In genomic region chr5:34252967-34253519, GRCm38 (mm10) we compare ENCODE assay signal across 12 mouse cellular contexts. TPM values are rescaled to one million over a fixed set of nuclear protein-coding genes. Genes with fewer than 3 reads are reported as not detected.
DNase-seq lines count a peak whose midpoint lies in the region; ATAC-seq lines count a peak whose summit lies in the region.
"Had no signal": no experiment of that assay in that cellular context is flagged by ENCODE, and none has a peak within 500 bp of the region (broad histone marks: within the 10 kb centered on the region; RNA-seq: fewer than 3 reads in every experiment).

No protein-coding gene starts in this region.

- no peak overlapping the region for H3K9ac ChIP-seq in hindbrain, embryonic 11.5 days (ENCODE audit: low read depth, low read length)
- no peak overlapping the region for H3K9ac ChIP-seq in midbrain, embryonic 13.5 days (replicated peaks)

- no peaks in the 10 kb centered on the region for H3K27me3 ChIP-seq in hindbrain, embryonic 10.5 days (ENCODE audit: insufficient read depth, poor library complexity, severe bottlenecking)
- H3K27me3 ChIP-seq in hindbrain, embryonic 11.5 days (ENCODE audit: control insufficient read depth, insufficient read depth, low read length) = no peaks in the 10 kb centered on the region
- no peaks in the 10 kb centered on the region for H3K27me3 ChIP-seq in midbrain, embryonic 13.5 days

- 59% methylated on average over 4 of the region's 4 CpGs for WGBS in hindbrain, embryonic 10.5 days
- 61% methylated on average over 4 of the region's 4 CpGs for WGBS in hindbrain, embryonic 11.5 days
- WGBS in midbrain, embryonic 13.5 days = 55% methylated on average over 4 of the region's 4 CpGs

- ATAC-seq in hindbrain, embryonic 11.5 days (ENCODE audit: low FRiP score) = no peak
- peak; percentile 15; the same call in 1 of the 2 replicates for ATAC-seq in midbrain, embryonic 13.5 days

- peaks cover 38% of the 10 kb centered on the region for H3K4me1 ChIP-seq in hindbrain, embryonic 10.5 days (replicated peaks)
- H3K4me1 ChIP-seq in hindbrain, embryonic 11.5 days (replicated peaks; ENCODE audit: control insufficient read depth, insufficient read depth, low read length) = peaks cover 5% of the 10 kb centered on the region; the same call in 1 of the 2 replicates
- peaks cover 37% of the 10 kb centered on the region for H3K4me1 ChIP-seq in midbrain, embryonic 13.5 days (replicated peaks)

- no peak overlapping the region for H3K4me2 ChIP-seq in hindbrain, embryonic 11.5 days (replicated peaks; ENCODE audit: low read depth, low read length)
- no peak overlapping the region for H3K4me2 ChIP-seq in midbrain, embryonic 13.5 days (replicated peaks)

- peak overlapping the region; percentile 30; the same call in 1 of the 2 replicates for H3K27ac ChIP-seq in hindbrain, embryonic 10.5 days
- H3K27ac ChIP-seq in hindbrain, embryonic 11.5 days (ENCODE audit: low read depth, low read length) = no peak overlapping the region
- peak overlapping the region; percentile 55 for H3K27ac ChIP-seq in midbrain, embryonic 13.5 days

- no peaks in the 10 kb centered on the region for H3K36me3 ChIP-seq in hindbrain, embryonic 10.5 days
- H3K36me3 ChIP-seq in hindbrain, embryonic 11.5 days (ENCODE audit: control insufficient read depth, insufficient read depth, low read length) = no peaks in the 10 kb centered on the region
- H3K36me3 ChIP-seq in midbrain, embryonic 13.5 days = no peaks in the 10 kb centered on the region

- no peaks in the 10 kb centered on the region for H3K9me3 ChIP-seq in hindbrain, embryonic 10.5 days
- no peaks in the 10 kb centered on the region for H3K9me3 ChIP-seq in hindbrain, embryonic 11.5 days (ENCODE audit: control insufficient read depth, low read length)
- H3K9me3 ChIP-seq in midbrain, embryonic 13.5 days = no peaks in the 10 kb centered on the region

- no peak overlapping the region for H3K4me3 ChIP-seq in hindbrain, embryonic 10.5 days
- no peak overlapping the region for H3K4me3 ChIP-seq in hindbrain, embryonic 11.5 days (ENCODE audit: low read depth, low read length)
- H3K4me3 ChIP-seq in midbrain, embryonic 13.5 days (replicated peaks) = no peak overlapping the region

- no peak for DNase-seq in hindbrain, embryonic 10.5 days (ENCODE audit: low spot score)
- DNase-seq in hindbrain, embryonic 11.5 days (ENCODE audit: low spot score) = no peak
- DNase-seq in adrenal gland, postnatal 14 days = peak; percentile 63
- DNase-seq in brain, adult 2 months (ENCODE audit: low read depth, low spot score) = peak; percentile 60
- no peak for DNase-seq in left cerebral cortex, adult 9 months (ENCODE audit: low spot score in 2 of 2)
- DNase-seq in spleen, postnatal 36 days (ENCODE audit: low spot score in 2 of 2) = no peak
- DNase-seq: kidney, adult 9 months; lung, adult 18-20 months; right cerebral cortex, postnatal 4 days had no signal

RNA-seq across cellular contexts. Expression of gene Zfyve28, which starts 35.2 kb away (rescaled TPM):
- 1.3 and 2.0 TPM in 2 replicates for polyA plus RNA-seq in hindbrain, embryonic 10.5 days (2016; fragmentation: Nextera tagmentation; extraction: Ambion mirVana)
- 0.96 and 1.1 TPM in 2 replicates for polyA plus RNA-seq in hindbrain, embryonic 11.5 days (2014; fragmentation: Nextera tagmentation; extraction: Ambion mirVana)
- total RNA-seq in adrenal gland, postnatal 14 days (2021) = 0.44 and 1.6 TPM in 2 replicates
- polyA plus RNA-seq in midbrain, embryonic 13.5 days (2015; fragmentation: Nextera tagmentation; extraction: Ambion mirVana) = 3.7 and 3.8 TPM in 2 replicates
- total RNA-seq: megakaryocyte-erythroid progenitor cell, adult 5-6 weeks had no signal

RNA-seq across cellular contexts. Expression of gene Cfap99, which starts 35.4 kb away (rescaled TPM):
- polyA plus RNA-seq in hindbrain, embryonic 10.5 days (2016; fragmentation: Nextera tagmentation; extraction: Ambion mirVana) = not detected in 2 replicates
- 0.08 and 0.20 TPM in 2 replicates for polyA plus RNA-seq in hindbrain, embryonic 11.5 days (2014; fragmentation: Nextera tagmentation; extraction: Ambion mirVana)
- not detected in 2 replicates for total RNA-seq in adrenal gland, postnatal 14 days (2021)
- not detected in 2 replicates for polyA plus RNA-seq in midbrain, embryonic 13.5 days (2015; fragmentation: Nextera tagmentation; extraction: Ambion mirVana)
- total RNA-seq: megakaryocyte-erythroid progenitor cell, adult 5-6 weeks had no signal
- polyA plus RNA-seq: thymus, postnatal 0 days had no signal

Comparison
In these comparisons a context has a peak if more than half of its experiments do, and no peak if none do; other contexts are left out.
1. DNase-seq: peak in adrenal gland, postnatal 14 days (single experiment) and brain, adult 2 months (single experiment); none in hindbrain, embryonic 10.5 days (single experiment), hindbrain, embryonic 11.5 days (single experiment), left cerebral cortex, adult 9 months (0 of 2) and spleen, postnatal 36 days (0 of 2).